Mouse (Mus musculus) midbrain, embryonic 16.5 days (tissue): ENCODE measurements around the gene Rims3. TPM values are rescaled to one million over a fixed set of nuclear protein-coding genes. Genes with fewer than 3 reads are reported as not detected.
A peak's percentile ranks its signal among the peaks of the same experiment; 100 is the strongest.

Source experiments
- ATAC-seq: fragments of 200-750 bp; cut with Nextera tagmentation; 2 replicates; pipeline ENCODE4 v1.8.0; 2017; ENCODE audit warnings: moderate TSS enrichment
- H3K27ac ChIP-seq: fragments of 300-500 bp; sonication (generic); 2 replicates; pipeline ENCODE4 v1.5.1; 2014; ENCODE audit warnings: mild to moderate bottlenecking, low read length, mixed read lengths
- H3K27me3 ChIP-seq: fragments of 300-500 bp; sonication (generic); 2 replicates; pipeline ENCODE4 v1.6.1; 2014; ENCODE audit warnings: low read depth, low read length, mixed read lengths; ENCODE audit not compliant: control insufficient read depth, insufficient read depth
- H3K36me3 ChIP-seq: fragments of 300-500 bp; sonication (generic); 2 replicates; pipeline ENCODE4 v1.6.1; 2014; ENCODE audit warnings: mild to moderate bottlenecking, low read length, moderate library complexity, mixed read lengths; ENCODE audit not compliant: control insufficient read depth, insufficient read depth
- H3K4me1 ChIP-seq: fragments of 300-500 bp; sonication (generic); 2 replicates; pipeline ENCODE4 v1.6.1; 2014; ENCODE audit warnings: mild to moderate bottlenecking, low read length, mixed read lengths; ENCODE audit not compliant: control insufficient read depth, insufficient read depth
- H3K4me2 ChIP-seq: fragments of 300-500 bp; sonication (generic); 2 replicates; pipeline ENCODE4 v1.6.1; 2014; ENCODE audit warnings: mild to moderate bottlenecking, low read length, mixed read lengths
- H3K4me3 ChIP-seq: fragments of 300-500 bp; sonication (generic); 2 replicates; pipeline ENCODE4 v1.5.1; 2014; ENCODE audit warnings: low read depth, mild to moderate bottlenecking, low read length, moderate library complexity, mixed read lengths
- H3K9ac ChIP-seq: fragments of 300-500 bp; sonication (generic); 2 replicates; pipeline ENCODE4 v1.6.1; 2014; ENCODE audit warnings: low read depth, low read length, mixed read lengths
- H3K9me3 ChIP-seq: fragments of 300-500 bp; sonication (generic); replicated peaks from 2 replicates; pipeline ENCODE4 v1.6.1; 2014; ENCODE audit warnings: mild to moderate bottlenecking, low read length, mixed read lengths; ENCODE audit not compliant: control insufficient read depth, poor library complexity, severe bottlenecking
- WGBS: fragments of 180-500 bp; shearing (Covaris S2); extraction: QIAGEN DNeasy Blood & Tissue Kit; methylation state at CpG from one replicate; pipeline ENCODE4 v1.1.7; 2014; 5-methylcytosine and 5-hydroxymethylcytosine counted together
- polyA plus RNA-seq: library from polyadenylated mRNA; unstranded; fragments of >200 nt; fragmentation: Nextera tagmentation; extraction: Ambion mirVana; gene quantifications from 2 replicates; pipeline ENCODE4 v1.2.1, GENCODE M21; 2015

The Rims3 gene
- polyA plus RNA-seq: 30.6 and 35.4 TPM in 2 replicates

- H3K9ac ChIP-seq: peak within 1 kb of the TSS; percentile 78
- no peaks in the 10 kb centered on the region for H3K36me3 ChIP-seq
- peak within 1 kb of the TSS; percentile 72 for H3K4me3 ChIP-seq
- peak within 1 kb of the TSS; percentile 65 for H3K27ac ChIP-seq
- H3K9me3 ChIP-seq: no peaks in the 10 kb centered on the region
- peaks cover 6% of the 10 kb centered on the region; the same call in 1 of the 2 replicates for H3K27me3 ChIP-seq
- H3K4me1 ChIP-seq: peaks cover 19% of the 10 kb centered on the region
- WGBS: under 1% methylated on average over 51 of the region's 68 CpGs
- peak within 1 kb of the TSS; percentile 71 for H3K4me2 ChIP-seq
- peak; percentile 81 for ATAC-seq
Observed at GRCm38 (mm10) chr4:120854588-120855319, at the start of gene Rims3. TSS of gene Rims3 (plus strand) at chr4:120854816.

GRCm38 (mm10) chr4:120805816-120806215, 48.8 kb upstream of the Rims3 start:
- no peak for ATAC-seq
- Histone ChIP-seq H3K4me3 (no peak overlapping the region), H3K4me2 (no peak overlapping the region), H3K36me3 (no peaks in the 10 kb centered on the region), H3K27ac (no peak overlapping the region), H3K4me1 (peaks cover 2% of the 10 kb centered on the region; the same call in 1 of the 2 replicates), H3K27me3 (no peaks in the 10 kb centered on the region), H3K9ac (no peak overlapping the region), H3K9me3 (no peaks in the 10 kb centered on the region)

GRCm38 (mm10) chr4:120813762-120814161, 40.9 kb upstream of the Rims3 start:
- 16% methylated on average over 1 of the region's 1 CpGs for WGBS
- H3K36me3 ChIP-seq: no peaks in the 10 kb centered on the region
- H3K4me1 ChIP-seq: peaks cover 37% of the 10 kb centered on the region
- H3K27me3 ChIP-seq: no peaks in the 10 kb centered on the region
- H3K9me3 ChIP-seq: no peaks in the 10 kb centered on the region
- peak overlapping the region; percentile 86 for H3K4me2 ChIP-seq
- ATAC-seq: no peak
- peak overlapping the region; percentile 68 for H3K4me3 ChIP-seq
- H3K9ac ChIP-seq: peak overlapping the region; percentile 70
- H3K27ac ChIP-seq: no peak overlapping the region

DNA sequence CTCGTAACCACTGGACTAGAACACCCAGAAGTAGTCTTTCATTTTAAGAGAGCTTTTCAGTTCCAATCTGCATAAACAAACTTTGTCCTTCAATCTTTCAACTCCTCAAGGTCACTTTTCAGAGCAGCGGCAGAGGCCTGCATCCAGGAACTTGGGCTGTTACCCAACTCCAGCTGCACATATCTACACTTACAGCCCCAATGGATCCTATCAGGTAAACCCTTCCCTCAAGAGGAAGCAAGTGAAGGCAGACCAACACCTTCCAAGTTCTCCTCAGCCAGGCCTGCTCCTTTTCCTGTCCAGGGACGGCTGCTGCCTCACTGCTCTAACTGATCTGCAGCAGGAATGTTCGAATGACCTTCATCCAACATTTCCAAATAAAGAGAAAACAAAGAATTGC, 40.4 kb upstream of the Rims3 start:
- H3K4me3 ChIP-seq: peak overlapping the region; percentile 68

GRCm38 (mm10) chr4:120815163-120815562, 39.5 kb upstream of the Rims3 start:
- WGBS: 8% methylated on average over 4 of the region's 4 CpGs
- Histone ChIP-seq H3K4me1 (peaks cover 37% of the 10 kb centered on the region), H3K4me3 (peak overlapping the region; percentile 68), H3K9ac (peak overlapping the region; percentile 70), H3K27me3 (no peaks in the 10 kb centered on the region), H3K27ac (peak overlapping the region; percentile 72), H3K36me3 (no peaks in the 10 kb centered on the region), H3K9me3 (no peaks in the 10 kb centered on the region), H3K4me2 (peak overlapping the region; percentile 86)
- ATAC-seq: peak; percentile 27; the same call in 1 of the 2 replicates

More for the DNA sequence above, 40.4 kb upstream of the Rims3 start:
- H3K36me3 ChIP-seq: no peaks in the 10 kb centered on the region
- H3K9ac ChIP-seq: peak overlapping the region; percentile 70
- ATAC-seq: no peak
- no peaks in the 10 kb centered on the region for H3K27me3 ChIP-seq
- peak overlapping the region; percentile 86 for H3K4me2 ChIP-seq
- H3K9me3 ChIP-seq: no peaks in the 10 kb centered on the region
- WGBS: 30% methylated on average over 4 of the region's 4 CpGs
- H3K27ac ChIP-seq: no peak overlapping the region
- peaks cover 37% of the 10 kb centered on the region for H3K4me1 ChIP-seq

GRCm38 (mm10) chr4:120815622-120816334, 38.8 kb upstream of the Rims3 start:
- 9% methylated on average over 10 of the region's 10 CpGs for WGBS
- Histone ChIP-seq H3K9me3 (no peaks in the 10 kb centered on the region), H3K9ac (peak overlapping the region; percentile 70), H3K4me1 (peaks cover 37% of the 10 kb centered on the region), H3K27me3 (no peaks in the 10 kb centered on the region), H3K27ac (peak overlapping the region; percentile 74), H3K4me2 (peak overlapping the region; percentile 86), H3K36me3 (no peaks in the 10 kb centered on the region), H3K4me3 (peak overlapping the region; percentile 68)
- ATAC-seq: peak; percentile 98

GRCm38 (mm10) chr4:120817002-120817774, 37.4 kb upstream of the Rims3 start:
- Histone ChIP-seq H3K4me2 (no peak overlapping the region), H3K27ac (no peak overlapping the region; the same call in 1 of the 2 replicates), H3K36me3 (no peaks in the 10 kb centered on the region), H3K4me3 (no peak overlapping the region), H3K4me1 (peaks cover 34% of the 10 kb centered on the region), H3K9me3 (no peaks in the 10 kb centered on the region), H3K9ac (no peak overlapping the region), H3K27me3 (no peaks in the 10 kb centered on the region)
- 21% methylated on average over 3 of the region's 3 CpGs for WGBS
- ATAC-seq: no peak

- Histone ChIP-seq H3K36me3 (no peaks in the 10 kb centered on the region), H3K4me3 (no peak overlapping the region), H3K9me3 (no peaks in the 10 kb centered on the region), H3K27me3 (no peaks in the 10 kb centered on the region), H3K27ac (no peak overlapping the region), H3K4me2 (no peak overlapping the region), H3K4me1 (peaks cover 31% of the 10 kb centered on the region), H3K9ac (no peak overlapping the region)
- WGBS: 74% methylated on average over 2 of the region's 2 CpGs
- no peak for ATAC-seq
Observed at GRCm38 (mm10) chr4:120817951-120818350, 36.7 kb upstream of the Rims3 start.
